Mouse (Mus musculus) heart, adult 2 months (tissue): ENCODE results near the gene Rab24. TPM values are rescaled to one million over a fixed set of nuclear protein-coding genes. Genes with fewer than 3 reads are reported as not detected.

Experiments used
- DNase-seq, 2 experiments: peaks; one replicate each; pipeline ENCODE4 v3.0.0; 2021
- H3K27ac ChIP-seq: fragments of 200-600 bp; 2 replicates; pipeline ENCODE4 v1.8.1; 2022
- H3K27me3 ChIP-seq: fragments of 200-500 bp; 2 replicates; pipeline ENCODE4 v1.6.1; 2012; ENCODE audit warnings: mild to moderate bottlenecking, low read length, inconsistent platforms, mixed read lengths; ENCODE audit not compliant: control insufficient read depth, insufficient read depth
- H3K36me3 ChIP-seq: fragments of 200-500 bp; 2 replicates; pipeline ENCODE4 v1.6.1; 2012; ENCODE audit warnings: low read length, inconsistent platforms; ENCODE audit not compliant: control insufficient read depth, insufficient read depth
- H3K4me1 ChIP-seq: fragments of 200-500 bp; 2 replicates; pipeline ENCODE4 v1.6.1; 2011; ENCODE audit warnings: low read length; ENCODE audit not compliant: control insufficient read depth, insufficient read depth
- H3K4me3 ChIP-seq: fragments of 200-600 bp; 2 replicates; pipeline ENCODE4 v1.8.1; 2022
- H3K79me2 ChIP-seq: fragments of 200-500 bp; replicated peaks from 2 replicates; pipeline ENCODE4 v1.6.1; 2012; ENCODE audit warnings: mild to moderate bottlenecking, inconsistent platforms, low read length, moderate library complexity, mixed read lengths; ENCODE audit not compliant: control insufficient read depth, insufficient read depth
- H3K9ac ChIP-seq: fragments of 200-500 bp; 2 replicates; pipeline ENCODE4 v1.6.1; 2012; ENCODE audit warnings: low read depth, mild to moderate bottlenecking, control low read depth, inconsistent platforms, low read length, mixed read lengths
- CTCF ChIP-seq: fragments of 200-600 bp; IDR thresholded peaks from 2 replicates; pipeline ENCODE4 v1.8.1; 2022; ENCODE audit warnings: antibody characterized with exemption, mild to moderate bottlenecking, moderate library complexity
- EP300 ChIP-seq: fragments of 200-500 bp; IDR thresholded peaks from 2 replicates; pipeline ENCODE4 v1.6.1; 2011; ENCODE audit warnings: low read depth, low read length, control low read depth; ENCODE audit not compliant: insufficient read depth
- POLR2A ChIP-seq: fragments of 200-500 bp; IDR thresholded peaks from 2 replicates; pipeline ENCODE4 v1.6.1; 2011; ENCODE audit warnings: mild to moderate bottlenecking, low read depth, low read length, control low read depth; ENCODE audit not compliant: insufficient read depth
- WGBS: fragments of 180-500 bp; shearing (Covaris S2); methylation state at CpG from one replicate; pipeline ENCODE4 v1.1.7; 2018; 5-methylcytosine and 5-hydroxymethylcytosine counted together
- intact Hi-C: fragments of 180-260 bp; cut with DNase I; formaldehyde crosslinking; loops from one replicate; pipeline ENCODE4 v1.15.1; 2025
- polyA plus RNA-seq: library from polyadenylated mRNA; depleted of rRNA; stranded (reverse); fragments of >200 nt; gene quantifications from 2 replicates; pipeline ENCODE4 v1.2.3, GENCODE M21; 2012
- total RNA-seq, 2 experiments: library from RNA; stranded (reverse); gene quantifications; 2 replicates each; pipeline ENCODE4 v1.2.3; 2021

Gene Rab24
- total and polyA plus RNA-seq, 3 experiments: 29.1 to 60.6 (median 37.2) TPM

DNA sequence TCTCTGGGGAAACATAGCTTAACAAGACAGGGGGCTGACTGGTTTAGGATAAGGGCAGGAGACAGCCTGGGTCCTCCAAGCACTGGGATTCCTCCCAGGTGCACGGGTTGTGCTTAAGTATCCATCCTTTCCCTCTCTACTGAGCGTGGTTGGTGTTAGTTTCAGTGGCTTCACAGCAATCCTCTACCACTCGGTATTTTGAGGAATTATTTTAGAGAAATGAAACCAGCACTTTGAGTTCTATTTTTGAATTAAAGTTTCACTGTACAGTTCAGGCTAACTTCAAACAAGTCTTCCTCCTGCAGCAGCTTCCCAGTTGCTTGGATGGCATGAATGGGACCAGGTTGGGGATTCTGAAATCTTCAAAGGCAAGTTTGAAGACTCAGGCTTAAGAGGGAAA, 3.4 kb downstream of the Rab24 start:
- Histone ChIP-seq H3K9ac (no peak overlapping the region), H3K27me3 (no peaks in the 10 kb centered on the region), H3K36me3 (peaks cover 4% of the 10 kb centered on the region), H3K4me1 (peaks cover 3% of the 10 kb centered on the region), H3K27ac (no peak overlapping the region), H3K4me3 (no peak overlapping the region), H3K79me2 (peaks cover 3% of the 10 kb centered on the region)
- intact Hi-C loops: no loop called here
- DNase-seq: no peak
- WGBS: 68% methylated on average over 3 of the region's 3 CpGs
- no peak for TF ChIP-seq EP300
- no peak for TF ChIP-seq CTCF

GRCm38 (mm10) chr13:55314891-55315412, 6.8 kb downstream of the Rab24 start:
- Histone ChIP-seq H3K36me3 (peaks cover 4% of the 10 kb centered on the region), H3K79me2 (no peaks in the 10 kb centered on the region; the same call in 1 of the 2 replicates), H3K4me1 (no peaks in the 10 kb centered on the region), H3K9ac (no peak overlapping the region), H3K27me3 (no peaks in the 10 kb centered on the region), H3K4me3 (no peak overlapping the region), H3K27ac (no peak overlapping the region)
- intact Hi-C loops: no loop called here
- TF ChIP-seq CTCF: no peak
- no peak for TF ChIP-seq POLR2A
- no peak for TF ChIP-seq EP300
- WGBS: 83% methylated on average over 2 of the region's 2 CpGs
- no peak for DNase-seq

GRCm38 (mm10) chr13:55313051-55313450, 8.7 kb downstream of the Rab24 start:
- H3K4me3 ChIP-seq: no peak overlapping the region
- intact Hi-C loops: no loop called here
- peaks cover 4% of the 10 kb centered on the region for H3K36me3 ChIP-seq
- 65% methylated on average over 9 of the region's 9 CpGs for WGBS
- TF ChIP-seq EP300 (no peak), POLR2A (no peak), CTCF (no peak)
- no peak overlapping the region for H3K9ac ChIP-seq
- H3K27ac ChIP-seq: no peak overlapping the region
- DNase-seq: no peak
- H3K79me2 ChIP-seq: no peaks in the 10 kb centered on the region; the same call in 1 of the 2 replicates
- no peaks in the 10 kb centered on the region for H3K4me1 ChIP-seq
- no peaks in the 10 kb centered on the region for H3K27me3 ChIP-seq

DNA sequence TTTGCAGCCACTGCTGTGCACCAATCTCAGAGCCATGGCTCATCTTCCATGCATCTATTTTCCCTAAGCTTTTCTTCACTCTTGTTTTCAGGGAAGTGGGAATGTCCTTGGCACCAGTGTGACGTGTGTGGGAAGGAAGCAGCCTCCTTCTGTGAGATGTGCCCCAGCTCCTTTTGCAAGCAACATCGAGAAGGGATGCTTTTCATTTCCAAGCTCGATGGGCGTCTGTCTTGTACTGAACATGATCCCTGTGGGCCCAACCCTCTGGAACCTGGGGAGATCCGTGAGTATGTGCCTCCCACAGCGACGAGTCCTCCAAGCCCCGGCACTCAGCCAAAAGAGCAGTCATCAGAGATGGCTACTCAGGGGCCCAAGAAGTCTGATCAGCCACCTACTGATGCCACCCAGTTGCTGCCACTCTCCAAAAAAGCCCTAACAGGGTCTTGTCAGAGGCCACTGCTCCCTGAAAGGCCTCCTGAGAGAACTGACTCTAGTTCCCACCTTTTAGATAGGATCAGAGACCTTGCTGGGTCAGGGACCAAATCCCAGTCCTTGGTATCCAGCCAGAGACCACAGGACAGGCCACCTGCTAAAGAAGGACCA, 9.6 kb downstream of the Rab24 start:
- H3K36me3 ChIP-seq: peaks cover 9% of the 10 kb centered on the region
- TF ChIP-seq POLR2A (no peak), CTCF (no peak), EP300 (no peak)
- no peak overlapping the region for H3K9ac ChIP-seq
- intact Hi-C loops: no loop called here
- H3K4me1 ChIP-seq: no peaks in the 10 kb centered on the region
- H3K27me3 ChIP-seq: no peaks in the 10 kb centered on the region
- 77% methylated on average over 8 of the region's 8 CpGs for WGBS
- no peak overlapping the region for H3K27ac ChIP-seq
- DNase-seq: no peak
- no peaks in the 10 kb centered on the region; the same call in 1 of the 2 replicates for H3K79me2 ChIP-seq
- H3K4me3 ChIP-seq: no peak overlapping the region

- H3K79me2 ChIP-seq: no peaks in the 10 kb centered on the region
- peaks cover 5% of the 10 kb centered on the region for H3K36me3 ChIP-seq
- WGBS: 82% methylated on average over 5 of the region's 5 CpGs
- no peaks in the 10 kb centered on the region for H3K27me3 ChIP-seq
- H3K27ac ChIP-seq: no peak overlapping the region
- H3K9ac ChIP-seq: no peak overlapping the region
- DNase-seq: no peak
- intact Hi-C loops: no loop called here
- H3K4me3 ChIP-seq: no peak overlapping the region
- H3K4me1 ChIP-seq: no peaks in the 10 kb centered on the region
- TF ChIP-seq POLR2A (no peak), EP300 (no peak)
These were observed 20.8 kb downstream of the Rab24 start for GRCm38 (mm10) chr13:55300913-55301312.

DNA sequence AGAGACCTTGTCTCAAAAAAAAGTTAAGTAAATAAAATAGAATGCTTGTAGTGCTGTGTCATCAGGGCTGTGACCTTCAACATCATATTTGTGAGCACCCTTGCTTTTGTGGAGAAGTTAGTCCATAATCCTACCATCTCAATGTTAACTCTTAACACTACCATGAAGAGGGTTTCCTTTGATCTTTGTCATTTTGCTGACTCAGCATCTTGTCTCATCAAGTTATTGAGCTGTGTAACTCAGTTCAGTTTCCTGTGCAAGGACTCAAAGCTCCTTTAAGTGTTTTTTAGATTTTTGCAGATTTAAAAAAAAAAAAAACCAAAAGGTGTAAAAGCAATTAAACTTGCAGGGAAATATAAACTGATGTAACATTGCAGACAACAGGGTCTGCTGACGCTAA, 25.0 kb downstream of the Rab24 start:
- Histone ChIP-seq H3K27me3 (no peaks in the 10 kb centered on the region), H3K79me2 (no peaks in the 10 kb centered on the region), H3K4me3 (no peak overlapping the region), H3K4me1 (no peaks in the 10 kb centered on the region), H3K27ac (no peak overlapping the region), H3K9ac (no peak overlapping the region), H3K36me3 (peaks cover 4% of the 10 kb centered on the region)
- WGBS: 98% methylated on average over 1 of the region's 1 CpGs
- intact Hi-C loops: no loop called here
- no peak for DNase-seq
- TF ChIP-seq POLR2A: no peak
- no peak for TF ChIP-seq CTCF
- no peak for TF ChIP-seq EP300
